Mouse (Mus musculus) olfactory bulb, adult 2 months (tissue): ENCODE data around the gene Lactb. TPM values are rescaled to one million over a fixed set of nuclear protein-coding genes. Genes with fewer than 3 reads are reported as not detected.

Source experiments
- H3K27ac ChIP-seq: fragments of 200-500 bp; 2 replicates; pipeline ENCODE4 v1.5.1; 2012; ENCODE audit warnings: low read depth, low read length; ENCODE audit not compliant: insufficient read depth
- H3K4me1 ChIP-seq: fragments of 200-500 bp; 2 replicates; pipeline ENCODE4 v1.6.1; 2012; ENCODE audit warnings: low read length; ENCODE audit not compliant: control insufficient read depth, insufficient read depth
- H3K4me3 ChIP-seq: fragments of 200-500 bp; 2 replicates; pipeline ENCODE4 v1.5.1; 2012; ENCODE audit warnings: mild to moderate bottlenecking, low read depth, low read length, moderate library complexity; ENCODE audit not compliant: insufficient read depth
- CTCF ChIP-seq: fragments of 200-500 bp; IDR thresholded peaks from 2 replicates; pipeline ENCODE4 v1.5.1; 2012; ENCODE audit warnings: low read depth, mild to moderate bottlenecking, low read length, moderate library complexity; ENCODE audit not compliant: insufficient read depth
- POLR2A ChIP-seq: fragments of 200-500 bp; IDR thresholded peaks from 2 replicates; pipeline ENCODE4 v1.6.1; 2012; ENCODE audit warnings: mild to moderate bottlenecking, low read depth, low read length, moderate library complexity; ENCODE audit not compliant: insufficient read depth
- WGBS: fragments of 180-500 bp; shearing (Covaris S2); methylation state at CpG from one replicate; pipeline ENCODE4 v1.1.7; 2018; 5-methylcytosine and 5-hydroxymethylcytosine counted together
- polyA plus RNA-seq: library from polyadenylated mRNA; stranded (reverse); fragments of >200 nt; gene quantifications from 2 replicates; pipeline ENCODE4 v1.2.4, GENCODE M21; 2012; ENCODE audit warnings: low replicate concordance; ENCODE audit not compliant: missing spikeins, insufficient read depth, insufficient read length

The Lactb gene
- polyA plus RNA-seq, 1 experiment: not detected

DNA sequence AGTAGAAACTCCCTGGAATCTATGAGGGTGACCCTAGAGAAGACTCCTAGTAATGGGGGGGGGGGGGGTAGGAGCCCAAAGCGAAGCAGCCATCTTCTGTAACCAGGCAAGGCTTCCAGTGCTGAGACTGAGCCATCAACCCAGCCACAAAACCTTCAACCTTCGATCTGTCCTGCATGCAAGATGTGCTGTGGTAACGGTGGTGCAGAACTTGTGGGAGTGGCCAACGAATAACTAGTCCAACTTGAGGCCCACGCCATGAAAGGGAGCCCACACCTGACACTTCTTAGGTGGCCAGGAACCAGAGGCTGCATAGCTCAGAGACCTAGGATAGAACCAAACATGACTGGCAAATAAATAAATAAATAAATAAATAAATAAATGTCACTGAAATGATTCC lies 64.6 kb downstream of the Lactb start:
- no peaks in the 10 kb centered on the region for H3K4me1 ChIP-seq
- no peak overlapping the region for H3K27ac ChIP-seq
- TF ChIP-seq POLR2A: no peak
- TF ChIP-seq CTCF: no peak
- no peak overlapping the region for H3K4me3 ChIP-seq
- 94% methylated on average over 5 of the region's 5 CpGs for WGBS

DNA sequence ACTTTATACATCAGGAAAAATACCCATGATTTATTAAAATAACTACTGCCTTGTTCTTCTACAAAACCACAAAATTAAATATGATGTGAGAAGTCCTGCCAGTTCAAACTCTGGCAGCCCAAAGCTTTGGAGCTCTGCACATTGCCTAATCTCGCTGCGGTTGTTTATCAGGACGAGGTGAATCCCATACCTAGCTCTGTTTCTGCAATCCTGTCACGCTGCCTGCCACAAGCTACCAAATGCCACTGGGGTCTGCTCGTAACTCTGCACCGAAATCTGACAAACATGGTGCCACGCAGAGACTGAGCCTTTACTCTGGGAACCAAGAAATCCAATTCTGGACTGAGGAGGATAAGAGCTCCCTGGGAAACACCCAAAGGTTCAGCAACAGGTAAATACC lies 65.4 kb downstream of the Lactb start:
- Histone ChIP-seq H3K4me1 (no peaks in the 10 kb centered on the region), H3K4me3 (no peak overlapping the region), H3K27ac (no peak overlapping the region)
- TF ChIP-seq POLR2A: no peak
- TF ChIP-seq CTCF: no peak
- WGBS: 90% methylated on average over 7 of the region's 7 CpGs

DNA sequence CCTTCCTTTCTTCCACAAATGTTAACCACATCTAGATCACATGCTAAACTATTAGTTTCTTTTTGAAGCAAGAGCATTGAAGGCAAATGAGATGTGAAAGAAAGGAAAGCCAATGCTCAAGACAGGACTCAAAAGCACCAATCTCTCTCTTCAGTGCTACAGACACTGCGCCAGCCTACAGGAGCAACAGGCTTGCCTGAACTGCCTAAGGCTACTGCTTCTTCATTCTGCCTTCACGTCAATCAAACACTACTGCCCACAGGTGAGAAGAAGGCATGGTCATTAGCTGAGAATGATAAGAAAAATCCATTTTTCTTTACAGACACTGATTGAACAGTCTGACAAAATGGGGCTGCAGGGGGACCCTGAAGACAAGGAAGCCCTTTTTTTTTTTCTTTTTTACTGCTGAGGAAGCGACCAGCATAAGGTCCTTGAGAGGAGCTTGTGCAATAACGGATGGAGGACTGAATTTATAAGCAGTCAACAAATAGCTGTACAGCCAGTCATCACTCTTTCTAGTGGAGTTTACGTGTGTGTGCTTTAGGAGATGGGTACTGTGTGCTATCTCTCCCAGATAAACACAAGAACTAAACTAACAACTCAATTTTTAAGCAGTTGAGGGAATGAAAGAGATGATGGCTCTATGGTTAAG lies 67.4 kb downstream of the Lactb start:
- WGBS: 91% methylated on average over 5 of the region's 5 CpGs

DNA sequence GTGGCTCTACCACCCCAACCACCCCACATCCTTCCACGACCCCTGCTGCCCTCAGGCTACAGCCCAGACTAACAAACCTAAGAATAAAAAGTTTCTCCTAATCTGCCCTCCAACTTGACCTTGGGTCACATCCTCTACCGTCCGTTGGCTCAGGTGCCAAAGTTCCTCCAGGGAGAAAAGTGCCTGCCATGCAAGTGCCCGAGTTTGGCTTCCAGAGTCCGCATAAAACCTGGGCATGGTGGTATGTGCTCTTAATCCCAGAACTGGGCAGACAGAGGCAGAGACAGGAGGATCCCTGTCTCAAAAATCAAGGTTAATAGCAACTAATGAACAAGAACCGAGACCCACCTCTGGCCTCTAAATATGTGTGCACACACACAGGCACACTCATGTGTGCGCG lies 68.2 kb downstream of the Lactb start:
- H3K4me1 ChIP-seq: peaks cover 2% of the 10 kb centered on the region; the same call in 1 of the 2 replicates
- WGBS: 92% methylated on average over 8 of the region's 8 CpGs
- H3K4me3 ChIP-seq: no peak overlapping the region
- no peak overlapping the region for H3K27ac ChIP-seq
- TF ChIP-seq CTCF: no peak
- no peak for TF ChIP-seq POLR2A

More for the DNA sequence above, 67.4 kb downstream of the Lactb start:
- Histone ChIP-seq H3K4me1 (peaks cover 1% of the 10 kb centered on the region; the same call in 1 of the 2 replicates), H3K27ac (no peak overlapping the region), H3K4me3 (no peak overlapping the region)
- TF ChIP-seq CTCF: no peak

DNA sequence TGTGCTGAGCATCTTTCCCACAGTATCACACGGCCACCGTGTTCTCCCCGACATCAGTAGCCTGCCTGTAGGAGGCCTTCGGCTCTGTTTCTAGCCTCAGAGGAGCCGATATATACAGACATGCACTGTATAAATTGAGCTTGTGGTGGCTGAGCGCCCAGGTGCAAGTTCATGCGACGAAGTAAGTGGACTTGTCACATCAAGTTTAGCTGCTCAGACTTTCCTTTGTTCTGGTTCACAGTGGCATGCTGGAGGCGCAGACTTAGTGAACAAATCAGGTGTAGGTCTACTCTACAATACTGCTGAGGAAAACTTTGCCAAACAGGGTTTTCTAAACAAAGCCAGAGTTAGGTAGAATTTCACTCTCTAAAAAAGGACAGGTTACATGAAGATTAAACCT lies 69.3 kb downstream of the Lactb start:
- no peak overlapping the region for H3K4me3 ChIP-seq
- H3K4me1 ChIP-seq: peaks cover 2% of the 10 kb centered on the region; the same call in 1 of the 2 replicates
- no peak overlapping the region for H3K27ac ChIP-seq
- TF ChIP-seq POLR2A (no peak), CTCF (no peak)
- WGBS: 68% methylated on average over 9 of the region's 9 CpGs

Other genes with a start within 250 kb of the Lactb start
- gene Aph1b, start 180.0 kb downstream of the Lactb start, polyA plus RNA-seq: not detected in 2 replicates
- not detected in 2 replicates for gene Gm10647, start 178.4 kb downstream of the Lactb start, polyA plus RNA-seq
- gene Aph1c, start 140.8 kb downstream of the Lactb start, polyA plus RNA-seq: not detected in 2 replicates
- gene Rab8b, start 55.8 kb downstream of the Lactb start, polyA plus RNA-seq: 96.8 TPM in 1 of 2 replicates, not detected in the other
- not detected in 2 replicates for gene Rps27l, start 29.4 kb downstream of the Lactb start, polyA plus RNA-seq
- gene Tpm1, start 73.9 kb upstream of the Lactb start, polyA plus RNA-seq: not detected in 2 replicates